Mouse (Mus musculus) testis, adult 10 weeks (tissue): ENCODE data around the gene Rreb1. TPM values are rescaled to one million over a fixed set of nuclear protein-coding genes. Genes with fewer than 3 reads are reported as not detected.

Experiments used
- polyA plus RNA-seq: library from polyadenylated mRNA; stranded (reverse); fragments of 350-450 nt; fragmentation: Illumina TruSeq; extraction: RNeasy Lipid Tissue Mini Kit (QIAGEN cat#74804); gene quantifications from one replicate; pipeline ENCODE4 v1.2.3, GENCODE M21; 2014; ENCODE audit warnings: low read depth, low replicate concordance

The Rreb1 gene
- polyA plus RNA-seq, result 3.2 TPM

GRCm38 (mm10) chr13:37778147-37778593 is at the start of gene Rreb1:
Gene Rreb1, plus strand, starts transcription at chr13:37778400.

GRCm38 (mm10) chr13:37993704-37994404 is 215.7 kb downstream of the Rreb1 start, which contains the start of gene Ssr1:
Gene Ssr1, minus strand, starts transcription at chr13:37994217.

Other genes with a start within 250 kb of the Rreb1 start
- gene Ssr1, start 215.8 kb downstream of the Rreb1 start, polyA plus RNA-seq, result 197 TPM